Mouse (Mus musculus): ENCODE data around the gene Tmem151b.
A peak's percentile ranks its signal among the peaks of the same experiment; 100 is the strongest.

Tmem151b gene

GRCm38 (mm10) chr17:45511757-45512156 is 37.7 kb downstream of the Tmem151b start:
- no peak for DNase-seq (ENCODE audit: low read depth, low spot score)

GRCm38 (mm10) chr17:45510871-45511270 is 38.6 kb downstream of the Tmem151b start:
- DNase-seq (ENCODE audit: low read depth, low spot score), result no peak

DNA sequence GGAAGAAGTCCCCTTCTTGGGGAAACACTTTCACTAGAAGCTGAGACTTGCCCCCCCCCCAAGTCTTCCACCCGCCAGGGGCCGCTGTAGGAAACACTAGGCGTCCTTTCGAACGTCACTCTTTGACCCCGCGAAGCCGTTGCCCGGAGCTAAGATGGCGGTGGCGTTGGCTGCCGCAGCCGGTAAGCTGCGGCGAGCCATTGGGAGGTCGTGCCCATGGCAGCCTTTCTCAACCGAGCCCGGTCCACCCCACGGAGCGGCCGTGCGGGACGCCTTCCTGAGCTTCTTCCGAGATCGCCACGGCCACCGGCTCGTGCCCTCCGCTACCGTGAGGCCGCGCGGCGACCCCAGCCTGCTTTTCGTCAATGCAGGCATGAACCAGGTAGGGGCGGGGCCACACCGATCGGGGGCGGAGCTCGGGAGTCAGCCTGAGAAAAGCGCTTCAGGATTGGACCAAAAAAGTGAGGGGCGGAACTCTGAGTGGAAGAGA is 42.7 kb downstream of the Tmem151b start, which contains the start of gene Aars2:
TSS of gene Aars2 (plus strand) at position 142 of the 490 bp plus-strand sequence.
- peak; percentile 94 for DNase-seq (ENCODE audit: low read depth, low spot score)

GRCm38 (mm10) chr17:45505941-45506465 is 43.5 kb downstream of the Tmem151b start:
- DNase-seq (ENCODE audit: low read depth, low spot score), result no peak

- DNase-seq (ENCODE audit: low read depth, low spot score), result no peak
These were observed 46.0 kb downstream of the Tmem151b start for GRCm38 (mm10) chr17:45503301-45503973.

GRCm38 (mm10) chr17:45502324-45502723 is 47.2 kb downstream of the Tmem151b start:
- DNase-seq (ENCODE audit: low read depth, low spot score), result no peak

DNA sequence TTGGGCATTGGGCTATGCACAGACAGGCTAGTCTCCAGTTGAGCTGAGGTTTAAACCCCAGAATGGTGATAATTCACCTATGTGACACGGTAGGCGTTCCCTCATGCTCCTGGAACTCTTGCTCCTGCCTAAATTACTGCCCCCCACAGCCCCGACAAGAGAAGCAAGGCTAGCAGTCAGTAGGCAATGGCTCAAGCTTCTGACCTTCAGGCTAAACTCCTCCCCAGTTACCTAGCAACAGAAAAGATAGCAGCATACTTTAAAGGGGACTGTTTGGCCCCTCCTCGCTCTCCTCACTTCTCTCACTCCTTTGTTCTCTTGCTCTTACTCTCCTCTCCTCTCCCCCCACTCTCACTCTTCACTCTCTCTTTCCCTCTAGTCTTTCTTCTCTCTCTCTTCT is 48.5 kb downstream of the Tmem151b start:
- no peak for DNase-seq (ENCODE audit: low read depth, low spot score)

- DNase-seq (ENCODE audit: low read depth, low spot score), result no peak
These were observed 50.0 kb downstream of the Tmem151b start for GRCm38 (mm10) chr17:45499516-45499915.

DNA sequence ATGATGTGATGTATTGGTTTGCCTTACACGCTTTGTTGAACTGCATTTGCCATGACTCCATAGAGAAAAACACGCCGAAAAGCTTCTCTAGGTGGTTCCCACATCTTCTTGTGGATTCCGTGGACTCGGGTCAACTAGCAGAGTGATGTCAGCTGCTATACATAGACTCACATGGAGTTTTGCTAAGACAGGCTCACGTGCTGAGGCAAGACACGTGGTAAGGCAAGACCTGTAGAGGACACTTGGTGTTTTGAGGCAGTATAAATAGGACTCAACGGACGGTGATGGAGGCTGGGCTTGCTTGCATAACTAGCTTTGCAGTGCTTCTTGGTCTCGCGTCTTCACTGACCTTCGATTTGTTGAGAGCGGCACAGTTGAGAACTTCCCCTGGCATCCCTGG is 51.1 kb downstream of the Tmem151b start:
- DNase-seq (ENCODE audit: low read depth, low spot score), result no peak

- no peak for DNase-seq (ENCODE audit: low read depth, low spot score)
These were observed 54.1 kb downstream of the Tmem151b start for GRCm38 (mm10) chr17:45495398-45495797.

All from mesoderm, embryonic 11.5 days (tissue).